8 mouse cellular contexts compared by ENCODE assay signal in the genomic region with DNA sequence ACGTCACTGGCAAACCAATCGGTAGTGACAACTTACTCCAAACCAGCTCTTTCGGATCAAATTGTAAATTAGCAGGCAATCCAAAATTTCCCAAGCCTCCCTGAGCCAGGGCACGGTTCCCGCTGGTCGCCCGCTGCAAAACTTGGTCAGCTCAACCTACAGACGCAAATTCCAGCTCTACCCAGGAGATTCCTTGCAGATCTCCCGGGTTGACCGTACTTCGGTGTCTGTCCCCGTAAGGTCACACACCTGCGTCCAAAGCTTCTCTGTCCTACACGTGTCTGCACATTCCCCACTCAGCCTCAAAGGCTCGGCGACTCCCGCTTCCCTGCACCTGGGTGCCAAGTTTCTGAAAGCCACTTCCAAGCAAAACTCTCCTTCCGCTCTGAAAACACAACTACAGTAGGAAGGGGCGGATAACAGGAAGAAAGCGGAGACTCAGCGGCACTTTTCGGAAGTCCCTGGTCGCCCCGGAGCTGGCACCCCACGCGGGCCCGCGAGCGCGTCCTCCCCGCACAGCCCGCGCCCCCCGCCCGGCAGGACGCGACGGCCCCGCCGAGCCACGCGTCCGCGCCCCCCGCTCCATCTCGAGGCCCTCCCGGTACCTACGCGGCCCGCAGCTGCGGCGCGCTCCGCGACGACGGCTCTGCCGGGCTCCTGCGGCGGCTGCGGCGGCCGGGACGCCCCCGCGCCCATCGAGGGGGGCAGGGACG. TPM values are rescaled to one million over a fixed set of nuclear protein-coding genes. Genes with fewer than 3 reads are reported as not detected.
DNase-seq lines count a peak whose midpoint lies in the region; ATAC-seq lines count a peak whose summit lies in the region.

No protein-coding gene starts in this region.

- H3K4me3 ChIP-seq in hindbrain, embryonic 12.5 days, result peak overlapping the region; percentile 88

- peak overlapping the region; percentile 70 for H3K27ac ChIP-seq in hindbrain, embryonic 12.5 days

- no peaks in the 10 kb centered on the region for H3K36me3 ChIP-seq in hindbrain, embryonic 12.5 days

- no peaks in the 10 kb centered on the region for H3K9me3 ChIP-seq in hindbrain, embryonic 12.5 days (replicated peaks)

- peak overlapping the region; percentile 80 for H3K9ac ChIP-seq in hindbrain, embryonic 12.5 days

- no peaks in the 10 kb centered on the region for H3K27me3 ChIP-seq in hindbrain, embryonic 12.5 days

- ATAC-seq in hindbrain, embryonic 12.5 days (ENCODE audit: low FRiP score), result peak; percentile 82

- H3K4me2 ChIP-seq in hindbrain, embryonic 12.5 days (replicated peaks), result peak overlapping the region; percentile 82

- WGBS in hindbrain, embryonic 12.5 days, result 1% methylated on average over 56 of the region's 68 CpGs

- peak; percentile 57 for DNase-seq in MEL-GATA-1-ER (ENCODE audit: extremely low read depth, low read depth)
- DNase-seq in cerebellum, adult 11-12 months, result peak; percentile 75
- DNase-seq in forelimb bud, embryonic 11.5 days (ENCODE audit: low read depth, low spot score), result peak; percentile 50
- peak; percentile 21 to 44 for DNase-seq in layer of hippocampus, postnatal 25 days (ENCODE audit: extremely low spot score in 1 of 2, low spot score in 1 of 2)
- peak; percentile 59 for DNase-seq in lung, postnatal 36 days
- DNase-seq in retina, postnatal 7 days (ENCODE audit: low read depth, low spot score), result peak; percentile 14
- peak; percentile 51 for DNase-seq in urinary bladder, adult 2 months (ENCODE audit: low spot score)

- H3K4me1 ChIP-seq in hindbrain, embryonic 12.5 days, result peaks cover 3% of the 10 kb centered on the region; the same call in 1 of the 2 replicates

RNA-seq across cellular contexts. Expression of gene Nab1, which starts 0.7 kb away (rescaled TPM):
- polyA plus RNA-seq in hindbrain, embryonic 12.5 days (2016; fragmentation: Nextera tagmentation; extraction: Ambion mirVana), result 12.2 and 12.5 TPM in 2 replicates
- total RNA-seq in layer of hippocampus, postnatal 25 days (2021), result 10 to 100 TPM; 24.5 TPM
- polyA plus RNA-seq in urinary bladder, adult 2 months (2012; rRNA removed), result 35.2 and 40.1 TPM in 2 replicates

Comparison
In these comparisons a context has a peak if more than half of its experiments do, and no peak if none do; other contexts are left out.
1. Peak in every context shown above with its lines: DNase-seq, ATAC-seq, H3K4me3 ChIP-seq and H3K27ac ChIP-seq.
2. DNase-seq: peak in every context shown above with its lines; median percentile 75 in cerebellum, adult 11-12 months; 59 in lung, postnatal 36 days; 57 in MEL-GATA-1-ER; 51 in urinary bladder, adult 2 months; 50 in forelimb bud, embryonic 11.5 days; 32 in layer of hippocampus, postnatal 25 days; 14 in retina, postnatal 7 days.